Mouse (Mus musculus): ENCODE measurements around the gene Gm39566.

DNA sequence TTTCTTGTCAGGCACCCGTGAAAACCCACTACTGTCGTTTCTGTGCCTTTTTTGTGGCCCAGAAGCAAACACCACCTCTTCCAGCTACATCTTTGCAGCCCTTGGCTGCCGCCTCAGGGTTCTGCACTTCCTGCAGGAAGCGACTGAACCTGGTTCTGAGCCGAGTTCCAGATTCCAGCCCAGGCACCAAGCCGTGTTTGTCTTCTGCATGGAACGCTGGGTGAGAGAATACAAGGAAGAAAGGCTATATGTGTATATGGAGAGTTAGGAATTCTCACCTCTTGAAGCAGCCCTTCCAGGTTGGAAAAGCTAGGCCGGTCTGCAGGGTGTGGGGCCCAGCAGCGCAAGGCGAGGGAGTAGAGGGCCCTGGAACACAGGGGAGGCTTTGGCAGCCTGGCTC, 39.6 kb upstream of the Gm39566 start:
- TF ChIP-seq CTCF (IDR thresholded peaks at IDR 0.05; ENCODE audit: low read depth) (no peak), EP300 (IDR thresholded peaks at IDR 0.05; ENCODE audit: low read depth) (no peak)
